Mouse (Mus musculus): ENCODE results near the gene Snx1.
A peak's percentile ranks its signal among the peaks of the same experiment; 100 is the strongest.

Gene Snx1

DNA sequence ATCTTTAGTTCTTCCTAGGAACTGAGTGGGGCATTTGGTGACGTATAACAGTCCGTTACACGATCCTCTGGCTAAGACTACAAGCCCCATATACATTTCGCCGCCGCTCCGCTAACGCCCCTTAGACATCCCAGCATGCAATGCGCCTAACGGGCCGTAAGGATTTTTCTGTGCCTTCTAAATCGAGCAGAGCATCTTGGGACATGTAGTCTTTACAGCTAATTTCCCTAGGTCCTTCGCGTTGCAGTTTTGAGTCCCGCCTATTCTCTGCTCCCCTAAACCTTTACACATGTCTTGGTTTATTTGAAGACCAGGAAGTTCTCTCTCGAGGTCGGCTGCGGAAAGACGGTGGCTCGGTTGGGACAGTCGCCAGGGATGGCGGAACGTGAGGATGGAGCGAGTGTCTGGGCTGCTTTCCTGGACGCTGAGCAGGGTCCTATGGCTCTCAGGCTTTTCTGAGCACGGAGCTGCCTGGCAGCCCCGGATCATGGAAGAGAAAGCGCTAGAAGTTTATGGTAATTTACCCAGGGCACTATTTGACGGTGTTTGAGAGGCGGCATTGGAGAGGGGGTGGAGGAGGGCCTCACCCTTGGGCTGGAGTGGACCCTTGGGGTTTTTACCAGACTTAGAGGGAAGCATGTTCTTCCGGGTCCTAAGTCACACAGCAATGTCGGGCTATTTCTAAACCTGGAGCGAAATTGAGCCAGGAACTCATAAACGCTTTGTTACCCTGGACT, at the start of gene Snx1, which contains the start of gene Ciao2a:
TSS of gene Snx1 (minus strand) at position 132 of the 737 bp plus-strand sequence.
TSS of gene Ciao2a (plus strand) at position 156 of the 737 bp plus-strand sequence.
- DNase-seq (ENCODE audit: low spot score in 2 of 2) = peak; percentile 79 to 92

DNA sequence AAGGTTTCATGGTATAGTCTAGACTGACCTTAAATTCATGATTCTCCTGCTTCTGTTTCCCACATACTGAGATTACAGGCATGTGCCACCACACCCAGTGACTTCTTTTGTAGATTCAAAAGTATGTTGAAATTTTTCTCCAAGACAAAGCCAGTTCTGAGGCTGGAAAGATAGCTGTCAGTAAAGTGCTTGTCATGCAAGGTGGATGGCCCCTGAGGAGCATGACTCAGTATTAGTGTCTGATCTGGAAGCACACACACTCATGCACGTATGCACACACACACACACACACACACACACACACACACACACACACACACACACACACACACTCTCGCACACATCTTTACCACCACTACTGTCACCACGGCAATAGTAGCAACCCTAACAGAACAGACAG, 48.6 kb upstream of the Snx1 start:
- no peak for DNase-seq (ENCODE audit: low spot score in 2 of 2)

DNA sequence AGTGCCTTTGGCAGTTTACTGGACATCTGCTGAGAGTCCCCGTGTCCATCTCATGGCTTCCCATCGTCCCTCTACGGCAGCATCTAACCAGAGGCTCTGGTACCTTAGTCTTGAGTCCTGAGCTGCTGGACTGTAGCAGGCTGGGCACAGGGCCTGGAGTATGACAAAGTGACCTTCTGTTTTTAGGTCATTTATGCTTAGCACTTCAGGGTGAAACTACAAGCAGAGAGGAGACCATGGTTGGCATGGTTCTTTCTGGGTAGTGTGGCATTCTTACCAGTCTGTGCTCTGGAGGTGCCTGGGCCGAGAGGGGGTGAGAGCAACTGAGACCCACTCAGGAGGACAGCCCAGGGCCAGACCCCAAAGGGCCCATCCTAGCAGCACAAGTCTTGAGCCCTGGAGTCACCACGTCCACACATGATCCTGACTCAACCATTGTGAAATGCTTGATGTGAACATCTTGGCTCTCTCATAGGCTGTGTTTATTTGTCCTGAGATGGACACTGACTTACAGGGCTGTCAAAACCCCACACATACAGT, 47.0 kb upstream of the Snx1 start:
- DNase-seq (ENCODE audit: low spot score in 2 of 2) = no peak

DNA sequence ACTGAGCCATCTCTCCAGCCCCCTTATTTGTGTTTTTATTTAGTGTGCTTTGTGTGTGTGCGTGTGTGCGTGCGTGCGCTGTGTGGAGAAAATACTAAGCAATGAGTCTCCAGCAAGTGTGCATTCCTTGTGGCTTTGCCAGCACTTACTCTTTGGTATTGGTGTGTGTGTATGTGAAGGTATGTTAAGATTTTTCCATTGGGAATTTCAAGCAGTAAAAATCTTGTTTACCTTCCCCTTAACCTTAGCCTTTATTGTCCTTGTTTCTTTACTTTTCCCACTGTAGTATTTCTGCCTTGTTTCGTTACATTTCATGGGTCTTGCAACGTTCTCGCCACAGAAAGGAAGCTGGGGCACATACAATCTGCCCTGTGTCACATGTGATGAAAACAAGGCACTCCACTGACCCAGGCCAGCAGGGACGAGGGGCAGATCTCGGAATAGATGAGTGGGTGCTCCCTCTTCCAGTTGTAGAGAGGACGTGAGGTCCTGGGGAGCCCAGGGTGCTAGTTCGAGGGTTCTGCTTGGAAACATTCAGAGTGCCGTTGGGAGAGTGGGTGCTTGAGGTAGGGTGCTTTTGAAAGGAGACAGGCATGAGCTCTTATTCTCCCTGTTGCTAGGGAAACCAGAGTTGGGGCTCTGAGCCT, 45.0 kb upstream of the Snx1 start:
- no peak for DNase-seq (ENCODE audit: low spot score in 2 of 2)

DNA sequence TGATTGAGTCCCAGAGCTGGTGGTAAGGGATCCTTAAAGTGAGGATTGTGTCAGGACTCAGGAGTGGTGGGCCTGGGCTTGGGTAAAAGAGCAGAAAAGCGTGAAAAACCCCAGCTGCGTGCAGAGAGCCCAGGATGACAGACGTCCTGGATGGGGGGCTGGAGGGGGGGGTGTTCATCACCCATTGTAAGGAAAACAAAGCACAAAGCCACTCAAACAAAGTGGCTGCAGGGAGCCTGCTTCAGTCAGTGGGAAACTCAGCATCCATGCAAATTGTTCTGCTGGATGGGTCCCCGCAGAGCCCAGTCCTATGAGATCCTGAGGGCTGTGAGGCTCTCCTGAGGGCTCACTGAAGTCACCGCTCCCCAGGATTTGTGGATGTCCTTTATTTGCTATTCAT, 44.1 kb upstream of the Snx1 start:
- DNase-seq (ENCODE audit: low spot score in 2 of 2) = no peak

DNA sequence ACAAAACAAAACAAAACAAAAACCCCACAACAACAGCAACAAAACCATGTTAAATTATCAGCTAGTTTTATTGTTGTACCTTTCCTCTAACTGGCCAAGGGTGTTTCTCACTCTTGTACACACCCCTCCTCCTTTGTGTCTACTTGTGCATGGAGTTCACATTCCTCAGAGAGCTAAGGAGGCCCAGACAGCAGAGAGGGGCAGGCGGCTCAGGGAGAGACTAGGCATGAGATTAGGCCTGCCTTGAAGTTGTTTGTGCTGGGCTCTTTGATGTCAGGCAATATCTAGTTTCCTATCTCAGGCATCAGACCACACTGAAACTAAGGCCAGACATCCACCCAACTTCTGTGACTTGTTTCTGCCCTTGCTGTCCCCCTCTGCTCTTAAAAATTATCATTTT, 41.8 kb upstream of the Snx1 start:
- DNase-seq (ENCODE audit: low spot score in 2 of 2) = no peak

DNA sequence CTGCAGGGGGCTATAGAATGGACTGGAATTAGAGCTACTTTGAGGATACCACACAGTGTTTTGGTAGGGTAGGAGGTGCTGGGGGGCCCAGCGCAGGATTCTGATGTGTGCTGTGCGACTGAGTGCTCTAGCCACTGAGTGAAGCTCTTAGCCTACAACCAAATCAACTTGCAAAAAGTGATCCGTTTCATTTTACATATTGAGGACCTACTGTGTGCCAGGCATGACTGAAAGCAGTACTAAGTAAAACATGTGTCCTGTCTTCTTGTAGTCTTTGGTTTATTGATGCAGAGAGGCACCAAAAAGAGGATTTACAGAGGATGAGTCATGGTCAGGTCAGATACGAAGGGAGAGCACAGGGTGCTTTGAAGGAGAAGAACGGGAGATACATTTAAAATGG, 40.8 kb upstream of the Snx1 start:
- DNase-seq (ENCODE audit: low spot score in 2 of 2) = no peak

DNA sequence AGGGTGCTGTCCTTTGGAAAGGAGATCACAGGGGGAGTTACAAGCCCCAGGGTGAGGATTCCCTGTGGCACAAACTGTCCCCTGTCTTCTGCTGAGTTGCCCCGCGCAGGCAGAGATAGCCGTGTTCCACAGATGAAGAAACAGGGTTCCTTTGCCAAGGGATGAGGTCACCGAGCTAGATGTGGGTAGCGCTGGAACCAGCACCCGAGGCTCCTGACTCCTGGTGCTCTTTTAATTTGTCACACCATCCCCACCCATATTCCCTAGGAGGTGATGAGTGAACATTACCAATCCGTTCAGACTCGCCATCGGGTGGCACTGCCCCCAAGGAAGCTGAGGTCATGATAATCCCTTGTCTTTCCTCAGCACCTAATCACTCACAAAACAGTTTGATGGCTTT, 36.6 kb upstream of the Snx1 start:
- DNase-seq (ENCODE audit: low spot score in 2 of 2) = no peak

DNA sequence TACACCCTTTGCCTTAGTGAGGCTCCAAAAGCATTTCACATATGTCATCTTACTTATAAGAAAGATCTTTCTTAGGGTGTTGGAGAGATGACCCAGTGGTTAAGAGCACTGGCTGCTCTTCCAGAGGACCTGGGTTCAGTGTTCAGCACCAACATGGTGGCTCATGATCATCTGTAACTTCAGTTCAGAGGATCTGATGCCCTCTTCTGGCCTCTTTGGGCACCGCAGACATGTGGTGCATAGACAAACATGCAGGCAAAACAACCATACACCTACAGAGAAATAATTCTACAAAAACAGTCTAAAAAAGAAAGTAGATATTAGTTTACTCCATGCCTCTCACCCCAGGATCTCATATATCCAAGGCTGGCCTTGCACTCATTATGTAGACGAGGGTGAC, 33.8 kb upstream of the Snx1 start:
- DNase-seq (ENCODE audit: low spot score in 2 of 2) = no peak

DNA sequence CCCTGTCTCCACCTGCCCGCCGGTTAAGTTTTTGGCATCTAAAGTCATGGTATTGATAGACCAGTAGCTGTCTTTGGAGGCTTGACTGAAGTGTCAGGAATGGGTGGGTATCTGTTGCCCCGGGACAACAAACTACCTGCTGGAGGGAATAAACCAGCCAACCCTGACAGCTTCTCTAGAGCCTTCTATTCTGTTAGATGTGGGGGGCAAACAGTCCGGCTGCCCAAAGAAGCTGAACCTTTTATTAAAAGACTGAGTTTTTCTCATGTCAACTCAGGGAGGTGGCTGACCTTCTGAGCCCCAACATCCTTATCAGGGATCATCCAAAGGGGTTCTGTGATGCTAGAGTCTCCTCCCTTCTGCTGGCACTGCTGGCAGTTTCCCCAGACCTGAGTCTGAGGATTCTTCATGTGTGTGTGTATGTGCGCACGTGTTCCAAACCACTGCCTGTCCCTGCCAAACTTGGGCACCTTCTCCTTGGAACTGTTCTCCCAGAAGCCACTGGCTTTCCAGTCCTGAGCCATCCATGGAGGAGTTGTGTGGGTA, 32.6 kb upstream of the Snx1 start:
- no peak for DNase-seq (ENCODE audit: low spot score in 2 of 2)

DNA sequence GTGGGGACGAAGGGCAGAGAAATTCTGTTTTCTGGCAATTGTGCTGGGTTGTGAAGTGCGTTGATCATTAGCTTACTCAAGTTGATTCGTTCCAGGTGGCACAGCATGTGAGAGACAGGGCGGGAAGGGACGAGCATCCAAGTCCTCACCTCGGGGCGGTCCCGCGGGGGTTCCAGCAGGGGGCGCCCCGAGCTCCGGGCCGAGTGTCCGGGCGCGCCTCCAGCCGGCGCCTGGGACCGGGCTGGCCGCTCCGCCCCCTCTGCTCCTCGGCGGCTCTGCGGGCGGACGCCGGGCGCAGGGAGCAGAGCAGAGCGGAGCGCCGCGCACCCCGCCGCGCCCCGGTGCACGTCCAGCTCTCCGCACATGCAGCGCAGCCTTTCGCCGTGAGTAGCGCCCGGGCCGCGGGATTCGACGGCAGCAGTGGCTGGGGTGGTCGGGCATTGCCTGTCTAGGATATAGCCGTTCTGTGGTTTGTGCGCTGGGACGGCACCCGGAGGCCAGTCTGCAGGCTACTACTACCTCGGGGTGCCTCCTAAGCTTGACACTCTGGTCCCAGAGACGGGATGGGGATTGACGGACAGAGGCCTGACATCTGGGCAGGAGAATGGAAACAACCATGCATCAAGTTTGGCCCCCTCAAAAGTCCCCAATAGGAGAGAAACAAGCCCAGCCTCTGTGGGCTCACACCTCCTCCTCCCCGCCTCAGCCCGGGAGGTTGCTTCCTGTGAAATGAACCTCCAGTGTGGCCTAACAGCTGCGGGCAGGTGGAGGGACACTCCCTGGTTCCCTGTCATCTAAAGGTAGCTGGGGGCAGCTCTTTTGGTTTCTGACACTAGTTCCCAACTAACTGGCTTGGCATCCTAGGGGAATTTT, 31.8 kb upstream of the Snx1 start, which contains the start of gene Dapk2:
TSS of gene Dapk2 (plus strand) at position 266 of the 873 bp plus-strand sequence.
- DNase-seq (ENCODE audit: low spot score in 2 of 2) = peak; percentile 74 to 83

DNA sequence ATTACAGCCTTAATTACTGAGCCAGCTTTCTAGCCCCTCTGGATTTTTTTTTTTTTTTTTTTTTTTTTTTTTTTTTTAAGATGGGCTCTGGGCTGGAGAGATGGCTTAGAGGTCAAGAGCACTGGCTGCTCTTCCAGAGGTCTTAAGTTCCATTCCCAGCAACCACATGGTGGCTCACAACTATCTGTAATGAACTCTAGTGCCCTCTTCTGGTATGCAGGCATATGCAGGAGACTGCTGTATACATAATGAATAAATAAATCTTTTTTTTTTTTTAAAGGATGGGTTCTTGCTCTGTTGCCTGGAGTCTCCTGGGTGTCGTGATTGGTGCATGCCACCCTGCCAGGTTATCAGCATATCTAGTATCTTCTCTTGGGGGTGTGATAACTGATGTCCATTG, 29.1 kb upstream of the Snx1 start:
- no peak for DNase-seq (ENCODE audit: low spot score in 2 of 2)

DNA sequence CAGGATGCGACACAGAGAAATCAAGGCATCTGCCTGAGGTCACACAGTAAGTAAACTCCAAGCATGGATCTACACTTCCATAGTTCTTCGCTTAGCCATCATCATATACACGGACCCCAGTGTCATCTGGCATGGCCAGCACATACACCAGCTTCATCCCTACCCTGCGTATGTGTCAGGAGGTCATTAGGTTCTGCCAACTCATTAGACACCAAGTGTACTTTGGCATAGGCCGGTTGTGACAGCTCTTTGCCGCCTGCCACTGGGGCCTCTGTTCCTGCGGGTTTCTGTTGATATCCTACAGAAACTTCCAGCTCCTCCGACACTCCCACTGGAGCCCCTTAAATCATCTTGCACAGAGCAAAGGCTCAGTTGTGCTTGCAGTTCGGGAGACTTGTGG, 27.6 kb upstream of the Snx1 start:
- no peak for DNase-seq (ENCODE audit: low spot score in 2 of 2)

DNA sequence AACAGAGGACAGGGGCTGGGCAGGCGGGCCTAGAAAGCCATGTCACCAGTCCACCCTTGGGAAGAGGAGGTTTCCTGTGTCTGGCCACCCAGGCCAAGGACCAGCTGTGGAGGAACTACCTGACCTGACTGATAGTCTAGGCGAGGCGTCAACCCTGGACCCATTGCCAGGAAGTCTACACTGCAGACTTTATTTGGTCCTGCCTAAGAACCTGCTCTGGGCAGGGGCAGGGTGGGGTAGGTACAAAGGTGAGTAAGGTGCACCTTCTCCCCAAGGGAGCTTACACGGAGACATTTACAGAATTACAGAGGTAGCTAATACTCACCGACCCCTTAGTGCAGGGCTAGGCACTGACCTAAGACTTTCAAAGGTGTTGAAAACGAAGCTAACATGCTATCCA, 27.2 kb upstream of the Snx1 start:
- no peak for DNase-seq (ENCODE audit: low spot score in 2 of 2)

DNA sequence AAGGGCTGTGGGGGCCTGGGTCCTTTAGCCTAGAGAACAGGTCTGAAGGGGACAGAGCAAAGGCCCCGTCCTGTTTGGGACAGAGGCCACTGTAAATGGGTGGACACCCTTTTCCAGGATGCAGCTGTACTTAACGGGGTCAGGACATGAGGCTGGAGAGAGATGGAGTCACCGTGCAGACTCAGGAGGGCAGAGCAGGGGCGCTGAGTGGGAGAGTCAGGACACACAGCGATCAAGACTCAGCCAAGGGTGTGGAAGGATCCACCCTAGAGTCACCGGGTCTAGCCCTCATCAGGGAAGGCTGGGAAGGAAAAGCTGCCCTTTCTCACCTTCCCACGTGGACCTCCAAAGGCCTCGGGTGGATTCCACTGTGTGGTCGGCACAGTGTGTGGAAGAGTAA, 25.6 kb upstream of the Snx1 start:
- no peak for DNase-seq (ENCODE audit: low spot score in 2 of 2)

DNA sequence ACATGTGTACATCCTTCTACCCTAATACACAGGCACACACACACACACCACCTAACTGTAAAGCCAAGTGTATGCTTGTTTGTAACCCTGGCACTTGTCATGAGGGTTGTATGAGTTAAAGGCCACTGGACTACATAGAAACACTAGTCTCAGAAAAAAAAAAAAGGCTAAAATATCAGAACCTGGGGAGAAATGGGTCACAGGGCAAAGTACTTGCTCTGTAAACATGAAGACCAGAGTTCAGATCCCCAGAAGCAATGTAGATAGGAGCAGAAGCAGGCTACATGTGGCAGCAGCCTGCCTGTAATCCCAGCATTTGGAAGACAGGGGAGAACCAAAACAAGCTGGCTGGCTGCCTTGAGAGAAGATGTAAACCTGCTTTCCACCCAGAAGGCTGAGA, 19.8 kb upstream of the Snx1 start:
- no peak for DNase-seq (ENCODE audit: low spot score in 2 of 2)

DNA sequence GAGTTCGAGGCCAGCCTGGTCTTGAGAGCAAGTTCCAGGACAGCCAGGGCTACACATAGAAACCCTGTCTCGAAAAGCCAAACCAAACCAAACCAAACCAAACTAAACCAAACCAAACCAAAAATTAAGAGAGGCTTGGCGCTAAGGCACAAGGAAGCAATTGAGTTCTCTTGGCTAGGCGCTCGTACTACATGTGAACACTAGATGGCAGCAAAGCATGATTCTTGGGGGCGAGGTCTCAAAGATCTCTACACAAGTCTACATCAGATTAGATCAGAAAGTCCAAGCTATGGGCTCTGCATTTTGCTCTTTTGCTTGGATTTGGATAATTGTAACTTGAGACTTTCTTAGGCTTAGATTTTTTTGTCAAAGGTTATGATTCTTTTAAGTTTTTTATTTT, 17.9 kb upstream of the Snx1 start:
- peak; percentile 24 to 52 for DNase-seq (ENCODE audit: low spot score in 2 of 2)

DNA sequence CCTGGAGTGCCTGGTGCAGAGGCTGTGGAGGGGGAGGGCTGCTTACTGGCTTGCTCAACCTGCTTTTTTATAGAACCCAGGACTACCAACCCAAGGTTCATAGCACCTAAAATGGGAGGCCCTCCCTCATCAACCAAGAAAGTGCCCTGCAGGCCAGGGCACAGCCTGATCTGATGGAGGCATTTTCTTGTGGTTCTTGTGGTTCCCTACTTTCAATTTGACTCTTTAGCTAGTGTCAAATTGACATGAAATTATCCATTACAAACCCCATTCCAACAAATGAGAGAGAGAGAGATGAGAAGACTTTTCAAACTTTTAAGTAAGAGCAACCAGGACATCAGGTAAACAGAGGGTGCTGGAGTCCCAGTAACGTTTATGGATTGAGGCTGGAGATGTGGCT, 15.9 kb upstream of the Snx1 start:
- DNase-seq (ENCODE audit: low spot score in 2 of 2) = no peak

DNA sequence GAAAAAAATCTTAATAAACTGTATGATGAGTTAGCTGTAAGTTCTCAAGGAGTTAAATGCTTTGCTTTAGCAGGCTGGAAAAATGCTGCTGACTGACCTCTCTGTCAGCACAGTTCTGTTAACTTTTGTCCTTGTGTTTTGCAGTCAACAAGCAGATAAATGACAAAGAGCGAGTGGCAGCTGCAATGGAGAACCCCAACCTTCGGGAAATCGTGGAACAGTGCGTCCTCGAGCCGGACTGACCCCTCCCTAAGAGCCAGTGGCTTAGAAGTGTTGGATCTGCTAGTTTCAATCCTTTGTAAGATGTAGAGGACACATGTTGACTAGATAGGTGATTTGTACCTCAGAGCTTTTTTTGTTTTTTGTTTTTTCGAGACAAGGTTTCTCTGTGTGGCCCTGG, 11.8 kb upstream of the Snx1 start:
- DNase-seq (ENCODE audit: low spot score in 2 of 2) = no peak

DNA sequence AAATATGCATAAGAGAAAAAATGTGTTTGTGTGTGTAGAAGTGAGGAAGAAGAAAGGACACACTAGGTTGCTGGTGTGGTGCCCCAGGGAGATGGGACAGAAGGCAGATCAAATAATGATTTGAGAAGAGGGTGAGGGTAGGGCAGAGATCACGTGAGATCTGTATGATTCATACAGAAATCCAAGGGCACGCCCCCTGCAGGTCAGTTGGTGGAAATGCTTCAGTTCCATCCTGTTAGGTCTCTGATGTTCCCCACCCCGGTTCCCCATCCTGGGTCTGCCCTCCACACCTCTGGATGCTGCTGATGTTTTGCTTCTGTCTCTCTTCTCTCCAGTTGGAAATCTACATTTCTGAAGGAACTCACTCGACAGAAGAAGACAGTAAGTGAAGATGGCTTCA, 9.6 kb upstream of the Snx1 start:
- no peak for DNase-seq (ENCODE audit: low spot score in 2 of 2)

DNA sequence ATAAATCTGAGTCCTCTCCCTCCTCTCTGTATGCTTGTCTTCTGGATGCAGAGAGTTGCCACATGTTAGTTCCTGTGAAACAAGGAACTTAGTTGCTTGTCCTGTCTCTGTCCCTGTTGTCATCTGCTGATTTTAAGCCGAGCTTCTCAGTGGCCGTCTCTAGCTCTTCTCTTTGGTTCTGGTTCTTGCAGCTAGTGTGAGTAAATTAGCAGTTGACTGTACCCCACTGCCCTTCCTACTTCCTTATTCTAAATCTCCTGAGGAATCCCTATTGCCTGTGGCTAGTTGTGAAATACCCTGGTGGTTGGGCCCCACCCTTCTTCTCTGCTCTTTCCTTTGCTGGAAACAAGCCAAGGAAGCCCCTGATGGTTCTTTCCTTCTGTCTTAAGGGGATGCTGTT, 5.1 kb upstream of the Snx1 start:
- no peak for DNase-seq (ENCODE audit: low spot score in 2 of 2)

DNA sequence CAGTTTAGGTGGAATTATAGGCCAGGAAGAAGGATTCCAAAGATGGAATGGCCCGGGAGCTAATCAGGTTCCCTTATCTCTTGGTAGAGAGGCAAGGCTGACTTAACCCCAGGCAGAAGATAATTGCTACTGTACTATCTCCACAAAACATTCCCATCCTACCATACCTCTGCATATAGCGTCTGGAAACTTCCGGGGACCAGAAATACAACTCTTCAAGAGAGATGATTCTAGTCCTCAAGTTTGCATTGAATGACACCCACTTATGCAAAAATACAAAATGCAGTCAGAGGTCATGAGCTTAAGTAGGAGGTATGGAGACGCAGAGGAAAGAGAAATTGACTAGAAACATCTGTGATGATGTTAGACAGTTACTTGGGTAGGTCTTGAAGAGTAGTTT, 1.5 kb upstream of the Snx1 start:
- no peak for DNase-seq (ENCODE audit: low spot score in 2 of 2)

Data from urinary bladder, adult 18-20 months (tissue).